Mouse (Mus musculus) gonadal fat pad, adult 2 months (tissue): Measurements from ENCODE around the gene Rps25. TPM values are rescaled to one million over a fixed set of nuclear protein-coding genes. Genes with fewer than 3 reads are reported as not detected.

Experiments
- DNase-seq: peaks from one replicate; pipeline ENCODE4 v3.0.0-alpha.2; 2012; ENCODE audit warnings: low read depth
- polyA plus RNA-seq: library from polyadenylated mRNA; depleted of rRNA; stranded (reverse); fragments of >200 nt; gene quantifications from 2 replicates; pipeline ENCODE4 v1.2.3, GENCODE M21; 2012; rRNA removed

The Rps25 gene
- polyA plus RNA-seq, 1 experiment: 255 TPM

DNA sequence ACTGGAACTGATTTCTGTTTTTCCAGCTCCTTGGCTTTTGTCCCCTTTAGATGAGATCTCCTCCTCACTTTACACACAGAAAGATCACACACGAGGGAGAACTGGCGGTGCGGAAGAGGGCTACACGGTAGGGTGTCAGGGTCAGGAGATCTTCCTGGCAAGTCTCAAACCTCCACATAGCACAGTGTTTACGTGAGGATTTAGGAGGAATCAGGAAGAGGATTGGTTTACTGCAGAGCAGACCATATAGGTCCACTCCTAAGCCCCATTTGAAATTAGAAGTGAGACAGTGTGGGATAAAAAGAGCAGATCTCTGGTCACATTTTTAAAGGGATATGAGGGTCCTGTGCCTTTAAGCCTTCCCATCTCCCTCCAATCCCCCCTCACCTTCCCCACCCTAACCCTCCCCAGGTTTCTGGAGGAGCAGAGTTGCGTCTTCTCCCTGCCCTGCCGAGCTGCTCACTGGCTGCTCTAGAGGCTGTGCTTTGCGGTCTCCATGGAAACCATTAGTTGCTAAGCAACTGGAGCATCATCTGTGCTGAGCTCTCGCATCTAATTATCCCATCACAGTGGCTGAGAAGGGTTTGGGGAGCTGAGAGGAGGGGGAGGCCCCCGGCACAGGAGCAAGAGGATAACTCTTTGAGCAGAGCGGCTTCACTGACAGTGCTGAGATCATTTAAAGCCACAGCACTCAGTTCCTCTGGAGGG lies 50.2 kb downstream of the Rps25 start:
- no peak for DNase-seq

Other genes with a start within 250 kb of the Rps25 start
- gene Cbl, start 173.1 kb upstream of the Rps25 start, polyA plus RNA-seq: 12.2 and 14.1 TPM in 2 replicates
- gene Ccdc153, start 166.5 kb upstream of the Rps25 start, polyA plus RNA-seq: 6.6 and 6.9 TPM in 2 replicates
- gene Pdzd3, start 155.7 kb upstream of the Rps25 start, polyA plus RNA-seq: 1.4 and 2.3 TPM in 2 replicates
- gene Nlrx1, start 138.5 kb upstream of the Rps25 start, polyA plus RNA-seq: 22.9 and 28.3 TPM in 2 replicates
- 4.9 and 6.6 TPM in 2 replicates for gene Abcg4, start 118.5 kb upstream of the Rps25 start, polyA plus RNA-seq
- 25.4 and 39.6 TPM in 2 replicates for gene Hinfp, start 101.5 kb upstream of the Rps25 start, polyA plus RNA-seq
- gene C2cd2l, start 86.9 kb upstream of the Rps25 start, polyA plus RNA-seq: 51.5 and 52.0 TPM in 2 replicates
- 54.1 and 58.4 TPM in 2 replicates for gene Dpagt1, start 81.1 kb upstream of the Rps25 start, polyA plus RNA-seq
- gene H2afx, start 72.4 kb upstream of the Rps25 start, polyA plus RNA-seq: 52.0 and 59.0 TPM in 2 replicates
- gene Hmbs, start 62.9 kb upstream of the Rps25 start, polyA plus RNA-seq: 65.2 and 74.7 TPM in 2 replicates
- 42.6 and 46.1 TPM in 2 replicates for gene Vps11, start 45.5 kb upstream of the Rps25 start, polyA plus RNA-seq
- 124 and 158 TPM in 2 replicates for gene Hyou1, start 27.6 kb upstream of the Rps25 start, polyA plus RNA-seq
- gene Slc37a4, start 10.3 kb upstream of the Rps25 start, polyA plus RNA-seq: 90.4 and 96.0 TPM in 2 replicates
- gene Trappc4, start 461 bp downstream of the Rps25 start, polyA plus RNA-seq: 63.4 and 83.7 TPM in 2 replicates
- gene Ccdc84, start 11.4 kb downstream of the Rps25 start, polyA plus RNA-seq: 25.4 and 35.0 TPM in 2 replicates
- 0.05 TPM in 1 of 2 replicates, not detected in the other for gene Foxr1, start 34.0 kb downstream of the Rps25 start, polyA plus RNA-seq
- gene Upk2, start 47.8 kb downstream of the Rps25 start, polyA plus RNA-seq: 5.7 and 7.3 TPM in 2 replicates
- gene Bcl9l, start 75.7 kb downstream of the Rps25 start, polyA plus RNA-seq: 31.3 and 54.0 TPM in 2 replicates
- gene Cxcr5, start 154.7 kb downstream of the Rps25 start, polyA plus RNA-seq: 0.88 and 1.2 TPM in 2 replicates
- gene Ddx6, start 197.8 kb downstream of the Rps25 start, polyA plus RNA-seq: 22.8 and 32.0 TPM in 2 replicates